ENCODE assay signal across 7 mouse cellular contexts in the genomic region with DNA sequence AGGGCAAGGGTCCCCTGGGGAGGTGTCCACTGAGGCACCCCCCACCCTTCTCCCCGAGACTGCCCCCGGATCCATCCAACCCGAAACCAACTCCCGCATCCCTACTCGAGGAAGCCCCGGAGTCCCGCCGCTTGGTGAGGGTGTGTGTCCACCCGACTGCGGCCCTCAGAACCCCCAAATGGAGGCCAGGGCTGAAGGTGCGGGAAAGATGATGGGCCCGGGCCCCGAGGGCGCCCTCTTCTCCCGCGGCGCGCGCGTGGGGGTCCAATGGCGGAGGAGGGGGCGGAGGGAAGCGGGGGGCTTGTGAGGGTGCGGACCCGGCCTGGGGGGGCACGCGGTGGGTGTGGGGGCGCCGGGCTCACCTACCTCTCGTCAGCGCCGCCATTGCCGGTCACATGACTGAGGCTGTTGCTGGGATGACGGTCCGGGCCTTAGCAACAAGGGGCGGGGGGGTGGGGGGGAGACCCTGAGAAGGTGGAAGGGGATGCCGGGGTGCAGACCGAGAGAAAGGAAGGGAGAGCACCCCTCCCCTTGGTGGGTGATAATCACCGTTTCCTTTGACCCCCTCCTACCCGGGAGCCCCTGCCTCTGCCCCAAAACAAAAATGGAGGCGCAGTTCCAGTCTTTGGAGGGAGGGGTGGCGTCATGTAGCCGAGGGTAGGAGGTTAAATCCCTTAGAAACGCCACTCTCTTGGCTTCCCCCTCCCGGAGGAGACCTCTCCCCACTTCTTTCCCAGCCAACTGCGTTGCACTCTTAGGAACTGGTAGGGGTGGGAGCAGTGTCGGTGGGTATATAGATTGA. TPM values are rescaled to one million over a fixed set of nuclear protein-coding genes. Genes with fewer than 3 reads are reported as not detected.
DNase-seq lines count a peak whose midpoint lies in the region; ATAC-seq and TF ChIP-seq lines count a peak whose summit lies in the region.

Gene Dtx3, minus strand, starts transcription at position 401 of the 802 bp plus-strand sequence.

- H3K4me2 ChIP-seq in CH12.LX (ENCODE audit: insufficient read depth, low read depth, poor library complexity, severe bottlenecking): peak within 1 kb of the TSS; percentile 74
- H3K4me2 ChIP-seq in embryonic facial prominence, embryonic 13.5 days: peak within 1 kb of the TSS; percentile 87
- H3K4me2 ChIP-seq in heart, embryonic 14.5 days (ENCODE audit: low read length): peak within 1 kb of the TSS; percentile 85
- H3K4me2 ChIP-seq in kidney, postnatal 0 days (ENCODE audit: low read length): peak within 1 kb of the TSS; percentile 94
- peak within 1 kb of the TSS; percentile 80 for H3K4me2 ChIP-seq in lung, embryonic 14.5 days

- H3K79me2 ChIP-seq in CH12.LX (replicated peaks; ENCODE audit: control insufficient read depth, extremely low read depth, insufficient read depth, poor library complexity, severe bottlenecking): no peaks in the 10 kb centered on the region

- DNase-seq in CH12.LX (ENCODE audit: extremely low read depth): peak; percentile 41
- peak; percentile 55 for DNase-seq in kidney, postnatal 0 days (ENCODE audit: low spot score)
- peak; percentile 57 for DNase-seq in lung, embryonic 14.5 days

- ATAC-seq in activated CD4-positive, CD25-positive, alpha-beta regulatory T cell, adult 4 months: peak; percentile 40
- peak; percentile 57 for ATAC-seq in embryonic facial prominence, embryonic 13.5 days (ENCODE audit: insufficient number of reproducible peaks, insufficient read depth, low FRiP score, low TSS enrichment, low read depth)
- ATAC-seq in heart, embryonic 14.5 days (ENCODE audit: insufficient number of reproducible peaks, insufficient read depth, low FRiP score, low read depth): peak; percentile 38
- ATAC-seq in kidney, postnatal 0 days (replicated peaks; ENCODE audit: low FRiP score, low read depth): peak; percentile 43
- ATAC-seq in lung, embryonic 14.5 days (ENCODE audit: insufficient read depth): peak; percentile 51

- peak; percentile 12; the same call in 1 of the 2 replicates for TF ChIP-seq POLR2A in CH12.LX (IDR thresholded peaks at IDR 0.05; ENCODE audit: low read depth, low read length)
- no peak for TF ChIP-seq POLR2A in small intestine, adult 2 months (IDR thresholded peaks at IDR 0.05; ENCODE audit: low read depth, low read length)

- peak within 1 kb of the TSS; percentile 67 to 87 (median 74) for H3K4me3 ChIP-seq in CH12.LX (replicated peaks in 1 of 3; ENCODE audit: low read depth in 2 of 3, low read length in 2 of 3, poor library complexity in 1 of 3)
- peak within 1 kb of the TSS; percentile 91 for H3K4me3 ChIP-seq in embryonic facial prominence, embryonic 13.5 days
- H3K4me3 ChIP-seq in heart, embryonic 14.5 days (ENCODE audit: control insufficient read depth in 1 of 2, insufficient read depth in 1 of 2, low read depth in 1 of 2, low read length in 2 of 2): peak within 1 kb of the TSS; percentile 65 to 75
- H3K4me3 ChIP-seq in kidney, postnatal 0 days (replicated peaks; ENCODE audit: low read depth, low read length): peak within 1 kb of the TSS; percentile 86
- H3K4me3 ChIP-seq in lung, embryonic 14.5 days (ENCODE audit: low read depth, low read length): peak within 1 kb of the TSS; percentile 87
- H3K4me3 ChIP-seq in small intestine, adult 2 months (ENCODE audit: low read depth, low read length): peak within 1 kb of the TSS; percentile 68

- peaks cover 45 to 63% of the 10 kb centered on the region in 2 experiments for H3K36me3 ChIP-seq in CH12.LX (replicated peaks in 1 of 2; ENCODE audit: control insufficient read depth in 1 of 2, insufficient read depth in 1 of 2, low read length in 1 of 2)
- H3K36me3 ChIP-seq in embryonic facial prominence, embryonic 13.5 days: peaks cover 55% of the 10 kb centered on the region
- H3K36me3 ChIP-seq in heart, embryonic 14.5 days (ENCODE audit: control insufficient read depth, insufficient read depth, low read length): peaks cover 48% of the 10 kb centered on the region
- peaks cover 37% of the 10 kb centered on the region for H3K36me3 ChIP-seq in kidney, postnatal 0 days (ENCODE audit: insufficient read depth, low read length)
- H3K36me3 ChIP-seq in lung, embryonic 14.5 days (ENCODE audit: insufficient read depth): peaks cover 44% of the 10 kb centered on the region
- peaks cover 24% of the 10 kb centered on the region for H3K36me3 ChIP-seq in small intestine, adult 2 months (ENCODE audit: control insufficient read depth, insufficient read depth, low read length)

- no peak for TF ChIP-seq RAD21 in CH12.LX (IDR thresholded peaks at IDR 0.05; ENCODE audit: low read depth, low read length)

- H3K27ac ChIP-seq in CH12.LX (ENCODE audit: insufficient read depth, low read depth): no peak within 1 kb of the TSS
- H3K27ac ChIP-seq in embryonic facial prominence, embryonic 13.5 days: peak within 1 kb of the TSS; percentile 96
- peak within 1 kb of the TSS; percentile 89 to 90 for H3K27ac ChIP-seq in heart, embryonic 14.5 days (replicated peaks in 1 of 2; ENCODE audit: control insufficient read depth in 1 of 2, insufficient read depth in 1 of 2, low read depth in 2 of 2, low read length in 2 of 2)
- H3K27ac ChIP-seq in kidney, postnatal 0 days: peak within 1 kb of the TSS; percentile 96
- H3K27ac ChIP-seq in lung, embryonic 14.5 days (ENCODE audit: low read depth): peak within 1 kb of the TSS; percentile 96
- peak within 1 kb of the TSS; percentile 50 for H3K27ac ChIP-seq in small intestine, adult 2 months (ENCODE audit: insufficient read depth, low read depth, low read length)

- H3K27me3 ChIP-seq in CH12.LX (replicated peaks): no peaks in the 10 kb centered on the region
- no peaks in the 10 kb centered on the region for H3K27me3 ChIP-seq in embryonic facial prominence, embryonic 13.5 days
- no peaks in the 10 kb centered on the region for H3K27me3 ChIP-seq in heart, embryonic 14.5 days (ENCODE audit: control insufficient read depth, insufficient read depth, low read length)
- no peaks in the 10 kb centered on the region for H3K27me3 ChIP-seq in kidney, postnatal 0 days (ENCODE audit: insufficient read depth, low read length)
- H3K27me3 ChIP-seq in lung, embryonic 14.5 days (ENCODE audit: insufficient read depth, low read length): no peaks in the 10 kb centered on the region
- H3K27me3 ChIP-seq in small intestine, adult 2 months (ENCODE audit: control insufficient read depth, insufficient read depth, low read length): no peaks in the 10 kb centered on the region; the same call in 1 of the 2 replicates

- peak within 1 kb of the TSS; percentile 78 for H3K9ac ChIP-seq in CH12.LX (ENCODE audit: insufficient read depth, low read depth)
- peak within 1 kb of the TSS; percentile 95 for H3K9ac ChIP-seq in embryonic facial prominence, embryonic 13.5 days
- H3K9ac ChIP-seq in heart, embryonic 14.5 days (ENCODE audit: low read length): peak within 1 kb of the TSS; percentile 89
- peak within 1 kb of the TSS; percentile 87 for H3K9ac ChIP-seq in kidney, postnatal 0 days (ENCODE audit: low read depth, low read length)
- peak within 1 kb of the TSS; percentile 92 for H3K9ac ChIP-seq in lung, embryonic 14.5 days

- TF ChIP-seq CTCF in CH12.LX (conservative IDR thresholded peaks at IDR 0.05 in 1 of 2, IDR thresholded peaks at IDR 0.05 in 1 of 2; ENCODE audit: low read depth in 2 of 2, low read length in 2 of 2): no peak
- no peak for TF ChIP-seq CTCF in kidney, postnatal 0 days (IDR thresholded peaks at IDR 0.05; ENCODE audit: low read depth)
- TF ChIP-seq CTCF in lung, embryonic 14.5 days (IDR thresholded peaks at IDR 0.05; ENCODE audit: low read depth): no peak
- no peak for TF ChIP-seq CTCF in small intestine, adult 2 months (IDR thresholded peaks at IDR 0.05; ENCODE audit: extremely low read depth, insufficient read length, insufficient replicate concordance, low read depth, low read length)

- WGBS in embryonic facial prominence, embryonic 13.5 days: 0% methylated on average over 39 of the region's 47 CpGs
- WGBS in heart, embryonic 14.5 days: under 1% methylated on average over 41 of the region's 47 CpGs
- under 1% methylated on average over 39 of the region's 47 CpGs for WGBS in kidney, postnatal 0 days
- WGBS in lung, embryonic 14.5 days: under 1% methylated on average over 36 of the region's 47 CpGs
- 1% methylated on average over 47 of the region's 47 CpGs for WGBS in small intestine, adult 2 months

- H3K4me1 ChIP-seq in CH12.LX (ENCODE audit: control insufficient read depth in 1 of 2, insufficient read depth in 2 of 2): peaks cover 3 to 31% of the 10 kb centered on the region in 2 experiments; a peak in 3 of 4 replicates
- H3K4me1 ChIP-seq in embryonic facial prominence, embryonic 13.5 days: peaks cover 52% of the 10 kb centered on the region
- H3K4me1 ChIP-seq in heart, embryonic 14.5 days (ENCODE audit: control insufficient read depth in 2 of 2, insufficient read depth in 2 of 2, low read length in 2 of 2): peaks cover 7 to 10% of the 10 kb centered on the region in 2 experiments
- peaks cover 10% of the 10 kb centered on the region; the same call in 1 of the 2 replicates for H3K4me1 ChIP-seq in kidney, postnatal 0 days (replicated peaks; ENCODE audit: insufficient read depth, low read length)
- peaks cover 12% of the 10 kb centered on the region for H3K4me1 ChIP-seq in lung, embryonic 14.5 days (ENCODE audit: insufficient read depth)
- no peaks in the 10 kb centered on the region; the same call in 1 of the 2 replicates for H3K4me1 ChIP-seq in small intestine, adult 2 months (ENCODE audit: control insufficient read depth, insufficient read depth, insufficient read length, low read length)

- in situ Hi-C loops in CH12.LX (cut with MboI; ENCODE audit: low pct_ligation_motif_present, low pct_unique_long_range_greater_than_20kb, low sequenced_read_pairs): loop anchor here (5.0 kb wide), 1 partner anchor 42 kb away; no protein-coding TSS in a partner anchor

- dilution Hi-C loops in CH12.LX (cut with MboI; ENCODE audit: extremely low pct_ligation_motif_present, extremely low pct_unique_long_range_greater_than_20kb, low sequenced_read_pairs): no loop called here

- no peak for TF ChIP-seq EP300 in CH12.LX (IDR thresholded peaks at IDR 0.05; ENCODE audit: low read length)

- H3K9me3 ChIP-seq in CH12.LX (replicated peaks; ENCODE audit: low read length): no peaks in the 10 kb centered on the region
- no peaks in the 10 kb centered on the region for H3K9me3 ChIP-seq in embryonic facial prominence, embryonic 13.5 days
- no peaks in the 10 kb centered on the region for H3K9me3 ChIP-seq in heart, embryonic 14.5 days (ENCODE audit: control insufficient read depth, low read length)
- no peaks in the 10 kb centered on the region for H3K9me3 ChIP-seq in kidney, postnatal 0 days (replicated peaks; ENCODE audit: low read length)
- no peaks in the 10 kb centered on the region for H3K9me3 ChIP-seq in lung, embryonic 14.5 days (ENCODE audit: low read depth, low read length)

RNA-seq across cellular contexts. Expression of gene Dtx3, which starts in this region (rescaled TPM):
- 26.9 and 27.6 TPM in 2 replicates for total RNA-seq in CH12.LX (2012; rRNA removed)
- total RNA-seq in CH12.LX (2014; rRNA removed): 18.9 and 19.2 TPM in 2 replicates
- 51.2 and 54.4 TPM in 2 replicates for polyA plus RNA-seq in CH12.LX (2012; ENCODE audit: insufficient read length, low read depth)
- 10 to 100 TPM; 40.6 to 42.9 TPM for polyA plus RNA-seq in activated CD4-positive, CD25-positive, alpha-beta regulatory T cell, adult 4 months (2017; shearing (Covaris generic))
- polyA plus RNA-seq in embryonic facial prominence, embryonic 13.5 days (2015; fragmentation: Nextera tagmentation; extraction: Ambion mirVana): 161 and 165 TPM in 2 replicates
- 73.3 and 75.7 TPM in 2 replicates for polyA plus RNA-seq in heart, embryonic 14.5 days (2014; fragmentation: Nextera tagmentation; extraction: Ambion mirVana)
- polyA plus RNA-seq in kidney, postnatal 0 days (2015; fragmentation: Nextera tagmentation; extraction: Ambion mirVana): 83.3 and 85.1 TPM in 2 replicates
- polyA plus RNA-seq in lung, embryonic 14.5 days (2014; fragmentation: Nextera tagmentation; extraction: Ambion mirVana): 81.4 and 92.4 TPM in 2 replicates
- polyA plus RNA-seq in small intestine, adult 2 months (2012; rRNA removed): 24.0 and 35.3 TPM in 2 replicates
